Comparison of ENCODE assay signal across 8 mouse cellular contexts in genomic region chr8:91019726-91020125, GRCm38 (mm10). TPM values are rescaled to one million over a fixed set of nuclear protein-coding genes. Genes with fewer than 3 reads are reported as not detected.
DNase-seq lines count a peak whose midpoint lies in the region; ATAC-seq lines count a peak whose summit lies in the region.

No protein-coding gene starts in this region.

- no peak overlapping the region for H3K4me2 ChIP-seq in intestine, embryonic 14.5 days (ENCODE audit: low read length)
- no peak overlapping the region for H3K4me2 ChIP-seq in intestine, embryonic 15.5 days (replicated peaks)

- no peaks in the 10 kb centered on the region for H3K4me1 ChIP-seq in intestine, embryonic 14.5 days (replicated peaks; ENCODE audit: control insufficient read depth, insufficient read depth, low read length)
- no peaks in the 10 kb centered on the region for H3K4me1 ChIP-seq in intestine, embryonic 15.5 days (replicated peaks)

- DNase-seq in intestine, embryonic 14.5 days (ENCODE audit: low spot score) = peak; percentile 83
- DNase-seq in adrenal gland, adult 2 months = peak; percentile 56
- DNase-seq in embryo, embryonic 10 days (ENCODE audit: low spot score) = peak; percentile 82
- DNase-seq in layer of hippocampus, postnatal 25 days (ENCODE audit: extremely low spot score in 1 of 2, low spot score in 1 of 2) = peak; percentile 36 to 75
- peak; percentile 90 for DNase-seq in mesoderm, embryonic 11.5 days (ENCODE audit: low read depth, low spot score)
- DNase-seq in spleen, postnatal 4 days (ENCODE audit: low spot score in 2 of 2) = peak; percentile 53 to 87

- no peaks in the 10 kb centered on the region for H3K9me3 ChIP-seq in intestine, embryonic 14.5 days (ENCODE audit: control insufficient read depth, low read length)
- H3K9me3 ChIP-seq in intestine, embryonic 15.5 days = no peaks in the 10 kb centered on the region

- H3K36me3 ChIP-seq in intestine, embryonic 14.5 days (ENCODE audit: control insufficient read depth, insufficient read depth, low read length) = peaks cover 85% of the 10 kb centered on the region
- H3K36me3 ChIP-seq in intestine, embryonic 15.5 days = peaks cover 19% of the 10 kb centered on the region

- no peak for ATAC-seq in intestine, embryonic 14.5 days (replicated peaks; ENCODE audit: low FRiP score, low TSS enrichment, low read depth)
- ATAC-seq in intestine, embryonic 15.5 days = no peak
- peak; percentile 88 for ATAC-seq in granulocyte monocyte progenitor cell, adult 5-6 weeks (replicated peaks; ENCODE audit: poor library complexity, severe bottlenecking)

- WGBS in intestine, embryonic 14.5 days = 5% methylated on average over 2 of the region's 2 CpGs
- 7% methylated on average over 2 of the region's 2 CpGs for WGBS in intestine, embryonic 15.5 days

- no peak overlapping the region for H3K4me3 ChIP-seq in intestine, embryonic 14.5 days (ENCODE audit: low read depth, low read length)
- H3K4me3 ChIP-seq in intestine, embryonic 15.5 days (replicated peaks) = no peak overlapping the region

- H3K27ac ChIP-seq in intestine, embryonic 14.5 days (ENCODE audit: low read depth) = no peak overlapping the region
- H3K27ac ChIP-seq in intestine, embryonic 15.5 days = no peak overlapping the region

- no peaks in the 10 kb centered on the region for H3K27me3 ChIP-seq in intestine, embryonic 14.5 days (replicated peaks; ENCODE audit: control insufficient read depth, insufficient read depth, low read length)
- no peaks in the 10 kb centered on the region for H3K27me3 ChIP-seq in intestine, embryonic 15.5 days (replicated peaks)

- H3K9ac ChIP-seq in intestine, embryonic 14.5 days (ENCODE audit: low read length) = no peak overlapping the region
- no peak overlapping the region for H3K9ac ChIP-seq in intestine, embryonic 15.5 days

RNA-seq across cellular contexts. Expression of gene Rbl2, which starts 50.1 kb away (rescaled TPM):
- 17.2 and 19.7 TPM in 2 replicates for polyA plus RNA-seq in intestine, embryonic 14.5 days (2014; fragmentation: Nextera tagmentation; extraction: Ambion mirVana)
- polyA plus RNA-seq in intestine, embryonic 15.5 days (2015; fragmentation: Nextera tagmentation; extraction: Ambion mirVana) = 12.9 and 13.6 TPM in 2 replicates
- total RNA-seq in adrenal gland, adult 2 months (2021) = 10 to 100 TPM; 41.8 to 51.9 TPM
- polyA plus RNA-seq in adrenal gland, adult 2 months (2012; rRNA removed) = 19.2 and 21.7 TPM in 2 replicates
- 29.3 and 58.5 TPM in 2 replicates for total RNA-seq in granulocyte monocyte progenitor cell, adult 5-6 weeks (2014; fragmentation: Nextera tagmentation)
- 49.2 and 60.7 TPM in 2 replicates for total RNA-seq in granulocyte monocyte progenitor cell, adult 5-6 weeks (2017)
- total RNA-seq in layer of hippocampus, postnatal 25 days (2021) = 10 to 100 TPM; 35.7 to 38.4 TPM
